Mouse (Mus musculus) activated CD4-positive, CD25-positive, alpha-beta regulatory T cell (primary cell): ENCODE measurements around the gene Gm6351. TPM values are rescaled to one million over a fixed set of nuclear protein-coding genes. Genes with fewer than 3 reads are reported as not detected.

Experiments used
- polyA plus RNA-seq, 2 experiments: library from polyadenylated mRNA; unstranded; fragments of 100-300 nt; shearing (Covaris generic); gene quantifications; one replicate each; pipeline ENCODE4 v1.2.1; 2017

The Gm6351 gene
- under 1 TPM in 1 of 2 experiments, not detected in 1; 0.14 TPM for polyA plus RNA-seq

GRCm38 (mm10) chr5:94076085-94076484 is at the start of gene Gm6351:
TSS of gene Gm6351 (plus strand) at chr5:94076385.

GRCm38 (mm10) chr5:94070445-94070844 is 5.7 kb upstream of the Gm6351 start, which contains the start of gene BC061212:
TSS of gene BC061212 (minus strand) at chr5:94070545.

Other genes starting within 250 kb of the Gm6351 start
- under 1 TPM in 1 of 2 experiments, not detected in 1; 0.09 TPM for gene Gm7792, start 232.6 kb upstream of the Gm6351 start, polyA plus RNA-seq
- not detected for gene Gm16429, start 147.3 kb upstream of the Gm6351 start, polyA plus RNA-seq
- gene BC061212, start 5.8 kb upstream of the Gm6351 start, polyA plus RNA-seq, result not detected
- gene Gm3106, start 141.6 kb downstream of the Gm6351 start, polyA plus RNA-seq, result under 1 TPM in 1 of 2 experiments, not detected in 1; 0.59 TPM
- under 1 TPM in 1 of 2 experiments, not detected in 1; 0.58 TPM for gene A430089I19Rik, start 230.4 kb downstream of the Gm6351 start, polyA plus RNA-seq
- gene Gm6502, start 238.1 kb downstream of the Gm6351 start, polyA plus RNA-seq, result under 1 TPM in 1 of 2 experiments, not detected in 1; 0.47 TPM